Mouse (Mus musculus) liver, embryonic 14.5 days (tissue): ENCODE measurements around the gene Lsp1. TPM values are rescaled to one million over a fixed set of nuclear protein-coding genes. Genes with fewer than 3 reads are reported as not detected.

Experiments used
- ATAC-seq: fragments of 200-750 bp; cut with Nextera tagmentation; 2 replicates; pipeline ENCODE4 v1.8.0; 2017; ENCODE audit warnings: moderate number of reproducible peaks, mild to moderate bottlenecking, moderate library complexity; ENCODE audit not compliant: insufficient read depth
- DNase-seq, 3 experiments: peaks; one replicate each; pipeline ENCODE4 v3.0.0-alpha.2; 2012 to 2013; ENCODE audit warnings: low read depth in 3 of 3, low spot score in 3 of 3
- H3K27ac ChIP-seq: fragments of 300-500 bp; sonication (generic); 2 replicates; pipeline ENCODE4 v1.5.1; 2014; ENCODE audit warnings: moderate library complexity, mild to moderate bottlenecking, control low read depth, inconsistent platforms
- H3K27me3 ChIP-seq: fragments of 300-500 bp; sonication (generic); 2 replicates; pipeline ENCODE4 v1.6.1; 2014; ENCODE audit warnings: mild to moderate bottlenecking, low read length, moderate library complexity; ENCODE audit not compliant: control insufficient read depth, insufficient read depth
- H3K36me3 ChIP-seq: fragments of 300-500 bp; sonication (generic); replicated peaks from 2 replicates; pipeline ENCODE4 v1.6.1; 2014; ENCODE audit warnings: low read depth; ENCODE audit not compliant: control insufficient read depth, insufficient read depth
- H3K4me1 ChIP-seq, 2 experiments: fragments of 200-500 bp in 1 of 2; fragments of 300-500 bp in 1 of 2; sonication (generic) in 1 of 2; replicated peaks; 2 replicates each; pipeline ENCODE4 v1.6.1; 2012 to 2014; ENCODE audit warnings: antibody characterized with exemption in 1 of 2, inconsistent platforms in 1 of 2, low read length in 1 of 2; ENCODE audit not compliant: control insufficient read depth in 2 of 2, insufficient read depth in 2 of 2
- H3K4me2 ChIP-seq: fragments of 300-500 bp; sonication (generic); 2 replicates; pipeline ENCODE4 v1.6.1; 2014; ENCODE audit warnings: low read depth, mild to moderate bottlenecking, control low read depth, moderate library complexity
- H3K4me3 ChIP-seq, 2 experiments: fragments of 200-500 bp in 1 of 2; fragments of 300-500 bp in 1 of 2; sonication (generic) in 1 of 2; 2 replicates each; pipeline ENCODE4 v1.5.1; 2012 to 2014; ENCODE audit warnings: low read depth in 2 of 2, low read length in 2 of 2, mild to moderate bottlenecking in 2 of 2, control low read depth in 1 of 2, inconsistent platforms in 1 of 2, moderate library complexity in 1 of 2; ENCODE audit not compliant: insufficient read depth in 1 of 2
- H3K9ac ChIP-seq: fragments of 300-500 bp; sonication (generic); replicated peaks from 2 replicates; pipeline ENCODE4 v1.6.1; 2014; ENCODE audit warnings: mild to moderate bottlenecking, control low read depth, moderate library complexity
- H3K9me3 ChIP-seq: fragments of 300-500 bp; sonication (generic); 2 replicates; pipeline ENCODE4 v1.6.1; 2016; ENCODE audit warnings: low read length, mixed read lengths; ENCODE audit not compliant: control insufficient read depth
- CTCF ChIP-seq: IDR thresholded peaks from 2 replicates; pipeline ENCODE4 v1.5.1; 2016; ENCODE audit warnings: antibody characterized with exemption, low read depth, control low read depth
- EP300 ChIP-seq: IDR thresholded peaks from 2 replicates; pipeline ENCODE4 v1.6.1; 2016; ENCODE audit warnings: antibody characterized with exemption, low read depth
- WGBS: fragments of 180-500 bp; shearing (Covaris S2); extraction: QIAGEN DNeasy Blood & Tissue Kit; methylation state at CpG from one replicate; pipeline ENCODE4 v1.1.7; 2014; ENCODE audit not compliant: insufficient replicate concordance; 5-methylcytosine and 5-hydroxymethylcytosine counted together
- polyA plus RNA-seq, 2 experiments: library from polyadenylated mRNA; depleted of rRNA in 1 of 2; stranded (reverse) in 1 of 2; unstranded in 1 of 2; fragments of >200 nt; fragmentation: Nextera tagmentation in 1 of 2; extraction: Ambion mirVana in 1 of 2; gene quantifications; 2 replicates each; pipeline versions ENCODE4 v1.2.1 to v1.2.3; 2012 to 2014

Gene Lsp1
- polyA plus RNA-seq, 2 experiments: 13.3 to 15.2 TPM

DNA sequence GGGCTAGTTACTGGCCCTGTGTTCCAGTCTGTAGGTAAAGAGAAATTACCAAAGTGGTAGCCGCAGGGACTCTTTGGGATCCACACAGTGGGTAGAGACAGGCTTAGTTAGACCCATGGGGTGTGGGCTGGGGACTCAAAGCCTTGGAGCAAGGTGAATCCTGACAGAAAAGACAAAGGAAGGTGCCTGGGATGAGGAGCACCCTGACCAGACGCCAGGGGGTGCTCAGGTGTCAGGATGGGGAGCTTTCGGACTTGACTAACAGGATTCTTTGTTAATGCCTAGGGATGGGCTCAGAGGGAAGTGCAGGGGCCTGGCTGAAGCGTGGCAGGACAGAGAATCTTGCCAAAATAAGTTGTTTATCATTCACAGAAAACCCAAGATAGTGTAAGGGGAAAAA, 61.7 kb downstream of the Lsp1 start:
- TF ChIP-seq EP300 (no peak), CTCF (peak; percentile 73)
- ATAC-seq (no peak), DNase-seq (no peak)
- H3K9me3 ChIP-seq: no peaks in the 10 kb centered on the region
- peaks cover 8 to 27% of the 10 kb centered on the region in 2 experiments for H3K4me1 ChIP-seq
- no peaks in the 10 kb centered on the region for H3K36me3 ChIP-seq
- no peak overlapping the region for H3K9ac ChIP-seq
- H3K27ac ChIP-seq: no peak overlapping the region
- no peak overlapping the region for H3K4me2 ChIP-seq
- 32% methylated on average over 4 of the region's 4 CpGs for WGBS
- H3K27me3 ChIP-seq: no peaks in the 10 kb centered on the region; the same call in 1 of the 2 replicates
- H3K4me3 ChIP-seq: no peak overlapping the region

DNA sequence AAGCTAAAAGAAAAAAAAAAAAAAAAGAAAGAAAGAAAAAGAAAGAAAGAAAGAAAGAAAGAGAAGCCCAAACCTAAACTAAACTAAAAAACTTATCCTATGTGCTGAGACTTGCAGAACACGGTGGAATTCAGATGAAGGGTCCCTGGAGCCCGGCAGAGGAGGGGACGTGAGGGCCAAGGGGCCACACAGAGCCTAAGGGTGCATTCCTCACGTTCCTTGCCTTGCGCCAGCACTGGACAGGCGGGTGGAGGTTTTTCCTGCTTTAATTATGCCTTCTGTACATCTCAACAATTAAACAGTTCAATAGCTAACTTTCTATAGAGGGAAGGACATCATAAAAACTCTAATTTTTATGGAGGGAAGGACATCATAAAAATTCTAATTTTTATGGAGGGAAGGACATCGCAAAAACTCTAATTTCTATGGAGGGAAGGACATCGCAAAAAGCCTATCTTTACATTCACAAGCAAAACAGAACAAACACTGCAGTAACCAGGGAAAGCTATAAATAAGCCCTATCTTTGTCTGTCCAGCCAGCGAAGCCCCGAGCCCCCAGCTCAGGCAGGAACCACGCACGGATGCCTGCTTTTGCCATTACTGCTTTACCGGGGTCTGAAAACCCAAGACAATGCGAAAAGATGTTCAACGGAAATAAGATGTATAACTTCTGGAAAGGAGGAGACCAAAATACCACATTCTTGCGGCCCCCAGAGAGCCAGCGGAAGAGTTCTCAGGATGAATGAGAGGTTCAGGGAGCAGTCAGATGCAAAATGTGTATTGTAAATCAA, 62.8 kb downstream of the Lsp1 start:
- TF ChIP-seq EP300: no peak
- Histone ChIP-seq H3K9me3 (no peaks in the 10 kb centered on the region), H3K4me1 (peaks cover 8 to 30% of the 10 kb centered on the region in 2 experiments), H3K4me3 (no peak overlapping the region), H3K4me2 (no peak overlapping the region), H3K27me3 (no peaks in the 10 kb centered on the region; the same call in 1 of the 2 replicates), H3K36me3 (no peaks in the 10 kb centered on the region), H3K9ac (no peak overlapping the region), H3K27ac (no peak overlapping the region)
- ATAC-seq (no peak), DNase-seq (no peak)
- 34% methylated on average over 17 of the region's 17 CpGs for WGBS

DNA sequence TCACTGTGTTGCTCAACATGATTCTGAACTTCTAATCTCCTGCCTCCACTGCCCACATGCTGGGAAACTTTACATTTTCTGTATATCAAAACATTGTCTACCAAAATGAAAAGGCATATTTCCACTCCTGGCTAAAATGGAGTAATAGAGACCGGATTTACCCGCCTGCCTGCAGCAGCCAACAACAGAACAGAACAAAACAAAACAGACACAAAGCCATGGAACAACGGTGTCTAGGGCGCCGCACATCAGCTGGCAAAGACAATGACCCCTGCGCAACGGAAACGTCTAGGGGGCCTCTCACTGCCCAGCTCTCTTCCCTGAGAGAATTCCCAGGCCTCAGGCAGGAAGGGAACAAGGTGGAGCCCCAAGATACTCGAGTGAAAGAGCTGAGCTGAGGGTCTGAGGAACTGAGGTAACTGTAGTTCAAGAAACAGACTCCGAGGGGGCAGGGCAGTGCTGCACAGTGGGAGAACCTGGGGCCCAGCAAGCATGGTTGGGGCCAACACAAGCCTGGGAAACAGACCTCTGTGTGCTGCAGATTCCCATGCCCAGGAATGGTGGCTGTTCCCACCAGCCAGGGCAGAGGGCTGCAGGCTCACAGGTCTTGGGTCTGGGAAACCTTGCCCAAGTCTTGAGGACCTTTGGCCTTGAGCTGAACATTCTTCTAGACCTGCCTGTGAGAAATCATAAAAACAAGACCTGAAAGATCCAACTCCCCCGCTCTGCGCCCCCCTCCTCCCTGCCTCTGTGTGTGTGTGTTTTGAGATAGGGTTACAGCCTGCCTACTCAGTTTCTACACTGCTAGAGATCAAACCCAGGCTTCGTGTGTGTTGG, 65.0 kb downstream of the Lsp1 start:
- Histone ChIP-seq H3K4me3 (no peak overlapping the region), H3K36me3 (no peaks in the 10 kb centered on the region), H3K9ac (no peak overlapping the region; the same call in 1 of the 2 replicates), H3K4me2 (no peak overlapping the region), H3K9me3 (no peaks in the 10 kb centered on the region), H3K27ac (no peak overlapping the region), H3K4me1 (peaks cover 15 to 36% of the 10 kb centered on the region in 2 experiments), H3K27me3 (no peaks in the 10 kb centered on the region; the same call in 1 of the 2 replicates)
- WGBS: 19% methylated on average over 13 of the region's 13 CpGs
- DNase-seq: no peak
- ATAC-seq: peak; percentile 59
- TF ChIP-seq EP300: 0 out of 2 replicates have a peak, but pooled peaks have one; percentile 6
- no peak for TF ChIP-seq CTCF

DNA sequence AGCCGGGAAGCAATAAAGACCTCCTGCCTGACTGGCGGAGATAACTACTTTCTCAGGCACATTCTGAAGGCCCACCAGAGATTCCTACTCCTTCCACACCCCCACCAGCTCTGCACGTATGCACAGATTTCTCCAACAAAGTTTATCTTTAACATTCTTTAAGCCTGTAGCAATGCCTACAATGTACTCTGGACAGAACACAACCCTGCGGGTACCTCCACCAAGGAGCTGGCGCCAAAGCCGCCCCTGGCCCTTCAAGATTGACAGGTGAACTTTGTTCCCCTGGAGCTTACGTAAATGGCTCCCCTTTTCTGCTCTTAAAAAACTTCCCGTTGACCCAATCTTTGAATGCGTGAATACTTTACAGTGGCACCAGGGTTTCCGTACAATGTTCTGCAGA, 68.7 kb downstream of the Lsp1 start:
- Histone ChIP-seq H3K27me3 (no peaks in the 10 kb centered on the region), H3K9me3 (no peaks in the 10 kb centered on the region), H3K4me3 (no peak overlapping the region), H3K36me3 (no peaks in the 10 kb centered on the region), H3K9ac (no peak overlapping the region), H3K4me1 (peaks cover 21 to 48% of the 10 kb centered on the region in 2 experiments), H3K4me2 (no peak overlapping the region), H3K27ac (no peak overlapping the region)
- no peak; the same call in 1 of the 2 replicates for TF ChIP-seq EP300
- no peak for TF ChIP-seq CTCF
- 36% methylated on average over 10 of the region's 10 CpGs for WGBS
- ATAC-seq (peak; percentile 23; the same call in 1 of the 2 replicates), DNase-seq (no peak)

DNA sequence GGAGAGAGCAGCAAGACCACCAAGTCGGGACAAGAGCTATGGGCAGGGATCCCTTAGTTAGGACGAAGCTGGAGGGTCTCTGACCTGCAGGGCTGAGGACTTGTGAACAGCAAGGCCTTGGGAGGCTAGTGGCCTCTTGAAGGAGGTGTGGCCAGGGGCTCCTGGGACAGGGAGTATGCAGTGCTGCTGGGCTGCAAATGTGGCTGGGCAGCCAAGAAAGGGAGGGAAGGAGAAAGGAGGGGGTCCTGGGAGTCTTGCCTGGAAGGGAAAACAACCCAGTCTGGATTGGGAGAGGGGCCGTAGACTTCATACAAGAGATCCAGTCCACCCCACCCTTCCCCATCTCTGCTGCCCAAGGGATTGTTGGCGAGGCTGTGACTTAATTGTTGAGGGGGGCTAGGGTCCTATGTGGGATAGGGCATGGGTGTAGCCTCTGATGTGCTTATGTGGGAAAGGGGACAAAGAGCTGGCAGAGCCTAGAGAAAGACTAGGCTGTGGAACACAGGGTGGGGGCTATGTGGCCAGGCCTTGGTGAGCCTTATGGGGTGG, 71.4 kb downstream of the Lsp1 start:
- TF ChIP-seq CTCF (no peak), EP300 (no peak)
- H3K4me2 ChIP-seq: peak overlapping the region; percentile 76; the same call in 1 of the 2 replicates
- H3K27me3 ChIP-seq: no peaks in the 10 kb centered on the region
- no peak for ATAC-seq
- peaks cover 15 to 41% of the 10 kb centered on the region in 2 experiments for H3K4me1 ChIP-seq
- no peak for DNase-seq
- no peak overlapping the region; the same call in 1 of the 2 replicates for H3K9ac ChIP-seq
- 63% methylated on average over 4 of the region's 4 CpGs for WGBS
- no peaks in the 10 kb centered on the region for H3K9me3 ChIP-seq
- H3K4me3 ChIP-seq: no peak overlapping the region
- H3K27ac ChIP-seq: no peak overlapping the region
- H3K36me3 ChIP-seq: no peaks in the 10 kb centered on the region
